Mouse (Mus musculus) NIH3T3 (cell line): ENCODE results near the gene Hspg2.
A peak's percentile ranks its signal among the peaks of the same experiment; 100 is the strongest.

Experiments
- DNase-seq: peaks from one replicate; pipeline ENCODE4 v3.0.0-alpha.2; 2012; ENCODE audit warnings: low read depth

Hspg2 gene

GRCm38 (mm10) chr4:137502183-137502582 is 33.6 kb downstream of the Hspg2 start:
- DNase-seq, result no peak

GRCm38 (mm10) chr4:137502801-137503200 is 34.2 kb downstream of the Hspg2 start:
- DNase-seq, result no peak

- no peak for DNase-seq
Observed at GRCm38 (mm10) chr4:137503509-137503971, 35.0 kb downstream of the Hspg2 start.

- DNase-seq, result no peak
Observed at GRCm38 (mm10) chr4:137506629-137507028, 38.1 kb downstream of the Hspg2 start.

- DNase-seq, result peak; percentile 40
Observed at GRCm38 (mm10) chr4:137509528-137509927, 41.0 kb downstream of the Hspg2 start.

GRCm38 (mm10) chr4:137510021-137510696 is 41.6 kb downstream of the Hspg2 start:
- no peak for DNase-seq

GRCm38 (mm10) chr4:137512897-137513296 is 44.3 kb downstream of the Hspg2 start:
- DNase-seq, result no peak

- peak; percentile 30 for DNase-seq
Observed at GRCm38 (mm10) chr4:137517989-137518691, 49.6 kb downstream of the Hspg2 start.

- DNase-seq, result no peak
Observed at GRCm38 (mm10) chr4:137518746-137519145, 50.2 kb downstream of the Hspg2 start.

- no peak for DNase-seq
Observed at GRCm38 (mm10) chr4:137520346-137520745, 51.8 kb downstream of the Hspg2 start.

- no peak for DNase-seq
Observed at GRCm38 (mm10) chr4:137521966-137522365, 53.4 kb downstream of the Hspg2 start.

GRCm38 (mm10) chr4:137525426-137525825 is 56.9 kb downstream of the Hspg2 start:
- no peak for DNase-seq

- DNase-seq, result no peak
Observed at GRCm38 (mm10) chr4:137527368-137527767, 58.8 kb downstream of the Hspg2 start.

- DNase-seq, result no peak
Observed at GRCm38 (mm10) chr4:137527872-137528271, 59.3 kb downstream of the Hspg2 start.

GRCm38 (mm10) chr4:137540356-137540755 is 71.8 kb downstream of the Hspg2 start:
- peak; percentile 7 for DNase-seq

GRCm38 (mm10) chr4:137542968-137543367 is 74.4 kb downstream of the Hspg2 start:
- no peak for DNase-seq

- DNase-seq, result no peak
Observed at GRCm38 (mm10) chr4:137545568-137545967, 77.0 kb downstream of the Hspg2 start.

- peak; percentile 58 for DNase-seq
Observed at GRCm38 (mm10) chr4:137546003-137546525, 77.5 kb downstream of the Hspg2 start.

- no peak for DNase-seq
Observed at GRCm38 (mm10) chr4:137553466-137553865, 84.9 kb downstream of the Hspg2 start.

GRCm38 (mm10) chr4:137556673-137557210 is 88.2 kb downstream of the Hspg2 start:
- DNase-seq, result no peak

GRCm38 (mm10) chr4:137569873-137570272 is 101.3 kb downstream of the Hspg2 start:
- no peak for DNase-seq

GRCm38 (mm10) chr4:137574469-137574868 is 105.9 kb downstream of the Hspg2 start, which contains the start of gene Ldlrad2:
Ldlrad2 (minus strand) TSS chr4:137574569.
- no peak for DNase-seq

GRCm38 (mm10) chr4:137577486-137577885 is 108.9 kb downstream of the Hspg2 start:
- DNase-seq, result no peak
